Mouse (Mus musculus) kidney, adult 2 months (tissue): ENCODE data around the gene Tdgf1. TPM values are rescaled to one million over a fixed set of nuclear protein-coding genes. Genes with fewer than 3 reads are reported as not detected.

Experiments
- DNase-seq: peaks from one replicate; pipeline ENCODE4 v3.0.0; 2021
- H3K27ac ChIP-seq: fragments of 200-500 bp; 2 replicates; pipeline ENCODE4 v1.5.1; 2012; ENCODE audit warnings: low read depth, low read length, control low read depth, inconsistent platforms; ENCODE audit not compliant: insufficient read depth
- H3K27me3 ChIP-seq: fragments of 200-500 bp; replicated peaks from 2 replicates; pipeline ENCODE4 v1.6.1; 2012; ENCODE audit warnings: mild to moderate bottlenecking, moderate library complexity, low read length, inconsistent platforms; ENCODE audit not compliant: control insufficient read depth, insufficient read depth
- H3K36me3 ChIP-seq: fragments of 200-500 bp; 2 replicates; pipeline ENCODE4 v1.6.1; 2012; ENCODE audit warnings: mild to moderate bottlenecking, moderate library complexity, low read length, inconsistent platforms; ENCODE audit not compliant: control insufficient read depth, insufficient read depth
- H3K4me1 ChIP-seq: fragments of 200-500 bp; 2 replicates; pipeline ENCODE4 v1.6.1; 2011; ENCODE audit warnings: low read length; ENCODE audit not compliant: control insufficient read depth, insufficient read depth
- H3K4me3 ChIP-seq: fragments of 200-500 bp; 2 replicates; pipeline ENCODE4 v1.5.1; 2011; ENCODE audit warnings: mild to moderate bottlenecking, low read depth, low read length, control low read depth; ENCODE audit not compliant: insufficient read depth
- CTCF ChIP-seq: fragments of 200-500 bp; conservative IDR thresholded peaks from 2 replicates; pipeline ENCODE4 v1.5.1; 2011; ENCODE audit warnings: low read depth, mild to moderate bottlenecking, control low read depth, low read length, moderate library complexity, mixed read lengths; ENCODE audit not compliant: insufficient read depth, insufficient read length
- POLR2A ChIP-seq: fragments of 200-500 bp; IDR thresholded peaks from one replicate; pipeline ENCODE4 v1.6.1; 2011; ENCODE audit warnings: low read depth, low read length, control low read depth
- WGBS: fragments of 180-500 bp; shearing (Covaris S2); methylation state at CpG from one replicate; pipeline ENCODE4 v1.1.7; 2018; 5-methylcytosine and 5-hydroxymethylcytosine counted together
- polyA plus RNA-seq: library from polyadenylated mRNA; depleted of rRNA; stranded (reverse); fragments of >200 nt; gene quantifications from 2 replicates; pipeline ENCODE4 v1.2.3, GENCODE M21; 2012

Gene Tdgf1
- polyA plus RNA-seq, 1 experiment: not detected

- H3K27me3 ChIP-seq: no peaks in the 10 kb centered on the region
- WGBS: 85% methylated on average over 12 of the region's 12 CpGs
- TF ChIP-seq CTCF (no peak), POLR2A (no peak)
- H3K4me3 ChIP-seq: no peak overlapping the region
- peak; percentile 43 for DNase-seq
- no peaks in the 10 kb centered on the region for H3K36me3 ChIP-seq
- no peak overlapping the region for H3K27ac ChIP-seq
- no peaks in the 10 kb centered on the region for H3K4me1 ChIP-seq
These were observed 12.0 kb downstream of the Tdgf1 start for GRCm38 (mm10) chr9:110933850-110934437.

GRCm38 (mm10) chr9:110931573-110931972, 14.4 kb downstream of the Tdgf1 start:
- Histone ChIP-seq H3K27ac (no peak overlapping the region), H3K27me3 (no peaks in the 10 kb centered on the region), H3K36me3 (no peaks in the 10 kb centered on the region), H3K4me1 (no peaks in the 10 kb centered on the region), H3K4me3 (no peak overlapping the region)
- 87% methylated on average over 6 of the region's 6 CpGs for WGBS
- DNase-seq: no peak
- TF ChIP-seq CTCF: no peak
- TF ChIP-seq POLR2A: no peak

- no peaks in the 10 kb centered on the region for H3K27me3 ChIP-seq
- H3K36me3 ChIP-seq: no peaks in the 10 kb centered on the region
- TF ChIP-seq POLR2A: no peak
- TF ChIP-seq CTCF: peak; percentile 89
- 22% methylated on average over 7 of the region's 7 CpGs for WGBS
- peak; percentile 74 for DNase-seq
- H3K4me3 ChIP-seq: no peak overlapping the region
- H3K27ac ChIP-seq: no peak overlapping the region
- H3K4me1 ChIP-seq: no peaks in the 10 kb centered on the region
These were observed 23.2 kb downstream of the Tdgf1 start for GRCm38 (mm10) chr9:110922759-110923158.

- Histone ChIP-seq H3K4me1 (no peaks in the 10 kb centered on the region), H3K36me3 (no peaks in the 10 kb centered on the region), H3K27ac (peak overlapping the region; percentile 47; the same call in 1 of the 2 replicates), H3K4me3 (no peak overlapping the region), H3K27me3 (no peaks in the 10 kb centered on the region)
- peak; percentile 50 for DNase-seq
- WGBS: 40% methylated on average over 15 of the region's 15 CpGs
- TF ChIP-seq POLR2A (no peak), CTCF (no peak)
These were observed 25.1 kb downstream of the Tdgf1 start for GRCm38 (mm10) chr9:110920665-110921419.

GRCm38 (mm10) chr9:110916786-110917185, 29.2 kb downstream of the Tdgf1 start, which contains the start of gene Fam240a:
Gene Fam240a (minus strand): TSS chr9:110916861.
- H3K36me3 ChIP-seq: no peaks in the 10 kb centered on the region
- WGBS: 92% methylated on average over 7 of the region's 7 CpGs
- no peaks in the 10 kb centered on the region for H3K4me1 ChIP-seq
- H3K4me3 ChIP-seq: no peak within 1 kb of the TSS
- H3K27me3 ChIP-seq: no peaks in the 10 kb centered on the region
- H3K27ac ChIP-seq: no peak within 1 kb of the TSS
- DNase-seq: no peak
- TF ChIP-seq CTCF: no peak
- TF ChIP-seq POLR2A: no peak

- Histone ChIP-seq H3K4me1 (no peaks in the 10 kb centered on the region), H3K27me3 (no peaks in the 10 kb centered on the region), H3K27ac (no peak overlapping the region), H3K36me3 (no peaks in the 10 kb centered on the region), H3K4me3 (no peak overlapping the region)
- no peak for DNase-seq
- WGBS: 40% methylated on average over 8 of the region's 8 CpGs
- TF ChIP-seq CTCF: no peak
- TF ChIP-seq POLR2A: no peak
These were observed 30.5 kb downstream of the Tdgf1 start for GRCm38 (mm10) chr9:110915466-110915865.

GRCm38 (mm10) chr9:110914631-110915236, 31.2 kb downstream of the Tdgf1 start:
- no peak overlapping the region for H3K4me3 ChIP-seq
- WGBS: 70% methylated on average over 21 of the region's 21 CpGs
- H3K36me3 ChIP-seq: no peaks in the 10 kb centered on the region
- no peak for TF ChIP-seq POLR2A
- no peak for TF ChIP-seq CTCF
- H3K4me1 ChIP-seq: no peaks in the 10 kb centered on the region
- H3K27me3 ChIP-seq: no peaks in the 10 kb centered on the region
- DNase-seq: no peak
- H3K27ac ChIP-seq: no peak overlapping the region
